Mouse (Mus musculus) midbrain, embryonic 13.5 days (tissue): ENCODE data around the gene Osbpl10. TPM values are rescaled to one million over a fixed set of nuclear protein-coding genes. Genes with fewer than 3 reads are reported as not detected.

Source experiments
- ATAC-seq: fragments of 200-750 bp; cut with Nextera tagmentation; 2 replicates; pipeline ENCODE4 v1.8.0; 2017; ENCODE audit warnings: mild to moderate bottlenecking, moderate TSS enrichment, moderate library complexity
- H3K27ac ChIP-seq: fragments of 300-500 bp; sonication (generic); 2 replicates; pipeline ENCODE4 v1.5.1; 2015; ENCODE audit warnings: inconsistent platforms, mild to moderate bottlenecking, moderate library complexity
- H3K27me3 ChIP-seq: fragments of 300-500 bp; sonication (generic); 2 replicates; pipeline ENCODE4 v1.6.1; 2015; ENCODE audit warnings: mild to moderate bottlenecking, inconsistent platforms
- H3K36me3 ChIP-seq: fragments of 300-500 bp; sonication (generic); 2 replicates; pipeline ENCODE4 v1.6.1; 2015; ENCODE audit warnings: mild to moderate bottlenecking, inconsistent platforms
- H3K4me1 ChIP-seq: fragments of 300-500 bp; sonication (generic); replicated peaks from 2 replicates; pipeline ENCODE4 v1.6.1; 2015; ENCODE audit warnings: inconsistent platforms
- H3K4me2 ChIP-seq: fragments of 300-500 bp; sonication (generic); replicated peaks from 2 replicates; pipeline ENCODE4 v1.6.1; 2015; ENCODE audit warnings: moderate library complexity, mild to moderate bottlenecking, inconsistent platforms
- H3K4me3 ChIP-seq: fragments of 300-500 bp; sonication (generic); replicated peaks from 2 replicates; pipeline ENCODE4 v1.5.1; 2015; ENCODE audit warnings: mild to moderate bottlenecking, inconsistent platforms
- H3K9ac ChIP-seq: fragments of 300-500 bp; sonication (generic); replicated peaks from 2 replicates; pipeline ENCODE4 v1.6.1; 2015; ENCODE audit warnings: mild to moderate bottlenecking, inconsistent platforms
- H3K9me3 ChIP-seq: fragments of 300-500 bp; sonication (generic); 2 replicates; pipeline ENCODE4 v1.6.1; 2016; ENCODE audit warnings: mild to moderate bottlenecking, inconsistent platforms
- WGBS: fragments of 180-500 bp; shearing (Covaris S2); methylation state at CpG from one replicate; pipeline ENCODE4 v1.1.7; 2015; 5-methylcytosine and 5-hydroxymethylcytosine counted together
- polyA plus RNA-seq: library from polyadenylated mRNA; unstranded; fragments of >200 nt; fragmentation: Nextera tagmentation; extraction: Ambion mirVana; gene quantifications from 2 replicates; pipeline ENCODE4 v1.2.1, GENCODE M21; 2015

The Osbpl10 gene
- polyA plus RNA-seq, 1 experiment from 2014 or later: 1.6 TPM

DNA sequence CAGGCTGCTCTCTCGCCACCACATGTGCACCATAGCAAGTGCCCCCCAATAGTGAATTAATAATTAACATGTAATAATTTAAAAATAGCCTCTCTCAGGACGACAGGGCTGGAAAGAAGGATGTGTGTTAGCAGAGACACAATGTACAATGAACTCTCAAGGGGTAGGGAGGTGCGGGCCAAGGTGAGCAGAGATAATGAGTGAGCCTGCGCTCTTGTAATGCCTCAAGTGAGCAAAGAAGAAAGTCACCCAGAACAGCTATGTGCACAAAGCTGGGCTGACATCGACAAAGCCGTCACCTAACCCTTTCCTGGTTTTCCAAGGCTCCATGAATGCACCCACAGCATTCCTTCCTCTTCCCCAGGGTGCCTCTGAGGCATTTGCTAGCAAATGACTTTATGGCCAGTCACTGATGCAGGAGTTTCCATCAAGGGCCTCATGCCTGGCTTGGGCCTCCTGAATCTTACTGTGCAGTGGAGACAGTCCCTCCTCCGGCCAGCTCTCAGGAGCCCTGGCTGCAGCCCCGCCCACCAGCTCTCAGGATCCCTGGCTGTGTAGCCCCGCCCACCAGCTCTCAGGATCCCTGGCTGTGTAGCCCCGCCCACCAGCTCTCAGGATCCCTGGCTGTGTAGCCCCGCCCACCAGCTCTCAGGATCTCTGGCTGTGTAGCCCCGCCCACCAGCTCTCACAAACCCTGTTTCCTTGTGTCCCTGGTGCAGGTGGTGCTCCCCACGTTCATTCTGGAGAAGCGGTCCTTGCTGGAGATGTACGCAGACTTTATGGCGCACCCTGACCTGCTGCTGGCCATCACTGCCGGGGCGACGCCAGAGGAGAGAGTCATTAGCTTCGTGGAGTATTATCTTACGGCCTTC is 237.7 kb downstream of the Osbpl10 start:
- WGBS: 31% methylated on average over 21 of the region's 21 CpGs

DNA sequence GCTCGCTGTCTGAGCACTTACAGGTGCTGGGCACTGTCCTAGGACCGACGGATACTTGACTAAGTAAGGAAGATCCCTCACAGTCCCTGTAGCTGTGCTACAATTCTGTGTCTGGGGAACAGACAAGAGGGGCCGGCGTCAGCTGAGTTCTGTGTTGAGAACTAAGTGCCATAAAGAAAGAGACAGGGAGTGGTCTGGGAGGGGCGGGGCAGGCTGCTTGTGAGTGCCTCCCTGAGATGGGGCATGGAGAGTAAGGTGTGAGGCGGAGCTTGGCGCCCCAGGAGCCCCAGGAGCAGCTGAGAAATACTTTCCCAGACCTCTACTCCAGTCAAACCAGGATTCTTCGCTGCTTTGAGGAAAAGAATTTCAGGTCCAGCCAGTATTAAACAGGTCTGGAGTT is 239.6 kb downstream of the Osbpl10 start:
- Histone ChIP-seq H3K27me3 (no peaks in the 10 kb centered on the region), H3K4me1 (peaks cover 15% of the 10 kb centered on the region; the same call in 1 of the 2 replicates), H3K4me3 (no peak overlapping the region), H3K4me2 (no peak overlapping the region), H3K27ac (no peak overlapping the region), H3K36me3 (no peaks in the 10 kb centered on the region), H3K9me3 (no peaks in the 10 kb centered on the region), H3K9ac (no peak overlapping the region)
- ATAC-seq: no peak
- WGBS: 31% methylated on average over 9 of the region's 9 CpGs

More for the DNA sequence above, 237.7 kb downstream of the Osbpl10 start:
- ATAC-seq: peak; percentile 22; the same call in 1 of the 2 replicates
- Histone ChIP-seq H3K9ac (no peak overlapping the region), H3K27ac (no peak overlapping the region), H3K36me3 (no peaks in the 10 kb centered on the region), H3K4me2 (no peak overlapping the region), H3K4me3 (no peak overlapping the region), H3K27me3 (no peaks in the 10 kb centered on the region), H3K4me1 (peaks cover 15% of the 10 kb centered on the region; the same call in 1 of the 2 replicates), H3K9me3 (no peaks in the 10 kb centered on the region)

DNA sequence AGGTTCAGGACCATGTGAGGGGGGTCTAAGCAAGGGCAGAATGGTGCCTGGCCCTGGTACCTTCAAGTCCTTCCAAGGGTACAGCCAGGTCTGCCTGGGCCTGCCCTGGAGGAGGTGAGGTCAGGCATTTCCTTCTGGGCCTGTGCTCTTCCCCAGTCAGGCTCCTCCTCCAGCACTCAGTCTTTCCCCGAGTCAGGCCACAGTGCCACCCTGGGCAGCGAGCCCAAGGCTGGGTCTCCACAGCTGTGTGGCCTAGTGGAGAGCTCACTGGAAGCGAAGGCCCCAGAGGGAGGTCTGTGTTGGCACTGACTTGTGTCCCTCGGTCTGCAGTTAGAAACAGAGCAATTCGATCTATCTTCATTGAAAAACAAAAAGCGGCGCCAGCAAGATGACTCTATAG is 242.1 kb downstream of the Osbpl10 start:
- ATAC-seq: no peak
- no peaks in the 10 kb centered on the region for H3K36me3 ChIP-seq
- H3K4me1 ChIP-seq: peaks cover 15% of the 10 kb centered on the region
- no peak overlapping the region for H3K4me2 ChIP-seq
- no peak overlapping the region for H3K4me3 ChIP-seq
- no peaks in the 10 kb centered on the region for H3K27me3 ChIP-seq
- no peak overlapping the region for H3K9ac ChIP-seq
- H3K27ac ChIP-seq: no peak overlapping the region
- whole genome bisulfite sequencing: 75% methylated on average over 7 of the region's 7 CpGs
- no peaks in the 10 kb centered on the region for H3K9me3 ChIP-seq

DNA sequence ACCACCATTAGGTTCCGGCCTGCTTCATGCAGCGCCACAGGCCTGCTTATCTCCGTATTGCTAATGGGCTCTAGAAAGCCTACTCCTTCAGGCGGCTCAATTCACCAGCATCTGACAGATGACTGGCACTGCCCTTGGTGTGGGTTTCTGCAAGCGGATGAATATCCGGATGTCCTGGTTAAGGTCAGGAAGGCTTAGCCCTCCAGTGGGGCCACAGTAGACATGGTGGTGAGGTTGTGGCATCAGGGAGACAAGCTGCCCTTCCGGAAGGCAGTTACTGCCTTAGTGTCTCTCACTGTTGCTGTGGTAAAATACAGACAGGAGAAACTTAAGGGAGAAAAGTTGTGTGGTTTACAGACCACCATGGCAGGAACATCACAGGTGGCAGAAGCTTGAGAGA is 242.9 kb downstream of the Osbpl10 start:
- H3K4me2 ChIP-seq: no peak overlapping the region
- H3K27ac ChIP-seq: no peak overlapping the region
- H3K4me1 ChIP-seq: peaks cover 9% of the 10 kb centered on the region
- H3K9me3 ChIP-seq: no peaks in the 10 kb centered on the region
- H3K4me3 ChIP-seq: no peak overlapping the region
- ATAC-seq: no peak
- H3K9ac ChIP-seq: no peak overlapping the region
- H3K36me3 ChIP-seq: no peaks in the 10 kb centered on the region
- 96% methylated on average over 7 of the region's 7 CpGs for WGBS
- no peaks in the 10 kb centered on the region for H3K27me3 ChIP-seq

DNA sequence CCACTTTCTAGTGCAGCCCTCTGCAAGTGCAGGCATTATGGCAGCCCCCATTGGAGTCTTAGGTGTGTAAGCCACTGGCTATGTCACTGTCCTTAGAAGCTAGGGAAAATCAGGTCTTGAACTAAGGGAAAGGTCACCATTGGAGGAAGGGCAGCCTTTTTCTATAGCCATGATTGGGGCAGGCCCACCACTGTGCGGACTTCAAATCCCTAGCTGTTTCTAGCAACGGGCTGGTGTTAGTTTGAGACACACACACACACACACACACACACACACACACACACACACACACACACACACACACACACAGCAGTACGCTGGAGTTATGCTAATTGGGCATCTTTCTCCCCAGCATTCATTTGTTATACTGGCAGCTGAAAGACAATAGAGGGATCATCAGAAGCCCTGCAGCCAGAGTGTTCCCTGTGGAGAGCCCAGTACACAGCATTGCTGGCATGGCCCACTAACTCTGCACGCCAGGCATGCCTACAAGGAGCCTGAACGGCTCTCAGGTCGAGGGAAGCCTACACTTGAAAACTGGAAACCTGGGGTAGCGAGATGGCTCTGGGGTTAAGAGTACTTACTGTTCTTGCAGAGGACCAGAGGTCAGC is 246.5 kb downstream of the Osbpl10 start:
- Histone ChIP-seq H3K4me1 (peaks cover 7% of the 10 kb centered on the region), H3K36me3 (no peaks in the 10 kb centered on the region), H3K27ac (no peak overlapping the region), H3K27me3 (no peaks in the 10 kb centered on the region), H3K9me3 (no peaks in the 10 kb centered on the region), H3K4me3 (no peak overlapping the region), H3K9ac (no peak overlapping the region), H3K4me2 (no peak overlapping the region)
- 20% methylated on average over 7 of the region's 7 CpGs for WGBS
- peak; percentile 92 for ATAC-seq

DNA sequence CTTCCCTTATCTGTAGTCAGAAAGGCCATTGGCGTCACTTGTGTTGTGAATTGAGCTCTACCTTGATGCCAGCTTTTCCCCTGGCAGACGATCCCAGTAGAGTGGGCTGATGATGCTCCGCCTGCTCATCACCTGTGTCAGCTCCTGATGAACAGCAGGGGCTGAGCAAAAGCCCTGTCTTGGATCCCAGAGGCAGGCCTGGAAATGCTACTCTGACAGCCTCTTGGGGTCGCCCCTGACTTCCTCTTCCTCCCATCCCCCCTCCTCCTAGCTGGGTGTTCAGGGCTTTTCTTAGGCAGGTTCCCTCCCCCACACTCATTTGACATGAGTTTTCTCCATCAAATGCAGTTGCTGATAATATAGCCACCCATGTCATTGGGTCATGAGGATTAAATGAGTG is 250.8 kb downstream of the Osbpl10 start:
- Histone ChIP-seq H3K36me3 (no peaks in the 10 kb centered on the region), H3K4me2 (no peak overlapping the region), H3K9ac (no peak overlapping the region), H3K9me3 (no peaks in the 10 kb centered on the region), H3K4me1 (peaks cover 12% of the 10 kb centered on the region), H3K27ac (no peak overlapping the region), H3K4me3 (no peak overlapping the region), H3K27me3 (no peaks in the 10 kb centered on the region)
- ATAC-seq: no peak
- WGBS: 71% methylated on average over 4 of the region's 4 CpGs

DNA sequence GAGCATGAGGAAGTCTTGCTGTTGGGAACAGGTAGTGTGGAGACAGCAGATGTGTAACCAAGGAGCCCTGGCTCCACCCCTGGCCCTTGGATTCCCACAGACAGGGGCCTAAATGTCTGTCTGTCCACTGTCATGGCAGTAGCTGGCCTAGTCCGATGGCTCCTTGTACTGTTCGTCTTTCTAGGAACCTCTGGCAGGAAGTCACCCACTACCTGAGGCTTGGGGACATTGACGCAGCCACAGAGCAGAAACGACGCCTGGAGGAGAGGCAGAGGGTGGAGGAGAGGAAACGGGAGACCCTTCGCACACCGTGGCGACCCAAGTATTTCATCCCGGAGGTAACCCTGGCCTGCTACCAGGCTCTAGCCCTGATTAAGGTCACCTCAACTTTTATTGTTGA is 251.3 kb downstream of the Osbpl10 start:
- H3K9ac ChIP-seq: no peak overlapping the region
- ATAC-seq: no peak
- no peak overlapping the region for H3K27ac ChIP-seq
- no peak overlapping the region for H3K4me3 ChIP-seq
- H3K4me1 ChIP-seq: peaks cover 9% of the 10 kb centered on the region
- no peaks in the 10 kb centered on the region for H3K27me3 ChIP-seq
- WGBS: 74% methylated on average over 10 of the region's 10 CpGs
- no peaks in the 10 kb centered on the region for H3K9me3 ChIP-seq
- no peaks in the 10 kb centered on the region for H3K36me3 ChIP-seq
- no peak overlapping the region for H3K4me2 ChIP-seq

DNA sequence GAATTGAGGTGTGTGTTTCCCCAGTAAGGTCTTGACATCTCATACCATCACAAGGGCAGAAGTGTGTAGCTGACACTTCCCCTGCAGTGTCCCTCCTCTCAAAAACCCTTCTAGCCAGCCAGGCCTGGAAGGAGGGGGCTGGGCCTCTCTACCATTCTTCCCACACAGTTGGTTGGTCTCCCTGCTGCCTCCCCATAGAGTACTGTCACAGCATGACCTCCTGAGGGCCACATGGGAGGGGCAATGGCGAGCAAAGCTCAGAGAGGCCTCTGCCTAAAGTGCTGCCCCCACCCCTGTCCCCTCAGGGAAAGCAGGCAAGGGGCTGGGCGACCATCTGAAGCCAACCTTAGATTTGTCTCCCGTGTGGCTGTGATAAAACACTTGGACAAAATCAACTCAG is 251.8 kb downstream of the Osbpl10 start:
- WGBS: 18% methylated on average over 3 of the region's 3 CpGs
- Histone ChIP-seq H3K9ac (no peak overlapping the region), H3K4me2 (no peak overlapping the region), H3K27me3 (no peaks in the 10 kb centered on the region), H3K4me3 (no peak overlapping the region), H3K9me3 (no peaks in the 10 kb centered on the region), H3K27ac (no peak overlapping the region), H3K4me1 (peaks cover 5% of the 10 kb centered on the region; the same call in 1 of the 2 replicates), H3K36me3 (0 out of 2 replicates have a peak, but pooled peaks cover 3% of the 10 kb centered on the region)
- ATAC-seq: no peak

DNA sequence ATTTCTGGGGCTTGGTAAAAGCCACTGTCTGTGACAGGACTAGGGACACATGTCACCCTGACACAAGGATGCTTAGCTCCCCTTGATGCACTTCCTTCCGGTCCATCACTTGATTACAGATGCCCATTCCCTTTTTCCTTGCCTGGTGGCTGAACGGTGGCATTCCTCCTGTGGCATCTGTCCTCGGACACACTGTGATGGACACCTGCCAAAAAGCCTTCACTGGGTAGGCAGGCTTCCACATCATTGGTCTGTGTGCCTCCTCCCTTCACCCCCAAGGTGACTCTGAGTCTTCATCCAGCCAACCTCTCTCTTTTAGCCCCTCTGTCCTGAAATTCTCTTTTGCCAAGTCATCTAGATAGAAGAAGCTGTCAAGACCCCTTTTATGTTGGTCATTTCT is 253.1 kb downstream of the Osbpl10 start:
- no peaks in the 10 kb centered on the region for H3K9me3 ChIP-seq
- 94% methylated on average over 3 of the region's 3 CpGs for WGBS
- ATAC-seq: no peak

DNA sequence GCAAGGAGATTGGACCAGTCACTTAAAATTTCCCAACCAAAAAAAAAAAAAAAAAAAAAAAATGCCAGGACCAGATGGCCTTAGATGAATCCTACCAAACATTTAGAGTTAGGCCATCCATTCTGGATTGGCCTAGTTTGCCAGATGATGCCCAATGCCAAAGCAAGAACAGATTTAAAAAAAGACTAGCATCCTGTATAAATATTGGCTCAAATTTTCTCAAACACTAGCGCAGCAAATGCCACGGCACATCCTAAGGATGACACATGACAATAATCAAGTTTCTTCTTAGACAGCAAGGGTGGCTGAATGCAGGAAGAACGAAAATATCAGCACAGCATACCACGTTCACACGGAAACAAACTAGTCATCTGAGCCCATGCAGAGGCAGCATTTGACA is 255.4 kb downstream of the Osbpl10 start:
- no peak overlapping the region for H3K4me2 ChIP-seq

More for the DNA sequence above, 253.1 kb downstream of the Osbpl10 start:
- Histone ChIP-seq H3K4me3 (no peak overlapping the region), H3K27me3 (no peaks in the 10 kb centered on the region), H3K9ac (no peak overlapping the region), H3K4me2 (no peak overlapping the region), H3K27ac (no peak overlapping the region), H3K4me1 (peaks cover 5% of the 10 kb centered on the region; the same call in 1 of the 2 replicates), H3K36me3 (0 out of 2 replicates have a peak, but pooled peaks cover 3% of the 10 kb centered on the region)

DNA sequence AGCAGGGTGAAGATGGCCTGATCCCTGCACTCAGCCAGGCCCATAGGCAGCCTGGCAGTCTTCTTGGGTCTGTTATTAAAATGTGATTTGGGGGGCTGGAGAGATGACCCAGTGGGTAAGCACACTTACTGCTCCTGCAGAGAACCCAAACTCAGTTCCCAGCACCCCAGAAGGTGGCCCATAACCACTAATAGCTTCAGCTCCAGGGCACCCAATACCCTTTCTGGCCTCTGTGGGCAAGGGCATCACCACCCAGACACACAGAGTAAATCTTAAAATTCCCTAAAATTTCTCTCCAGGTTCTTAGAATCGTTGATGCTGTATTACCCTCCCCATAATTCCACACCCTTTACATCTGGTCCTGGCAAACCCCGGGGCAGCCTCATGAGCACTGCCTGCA is 256.2 kb downstream of the Osbpl10 start:
- Histone ChIP-seq H3K36me3 (0 out of 2 replicates have a peak, but pooled peaks cover 7% of the 10 kb centered on the region), H3K4me2 (no peak overlapping the region), H3K27ac (no peak overlapping the region), H3K9me3 (no peaks in the 10 kb centered on the region), H3K4me3 (no peak overlapping the region), H3K27me3 (no peaks in the 10 kb centered on the region), H3K9ac (no peak overlapping the region), H3K4me1 (peaks cover 5% of the 10 kb centered on the region; the same call in 1 of the 2 replicates)
- no peak for ATAC-seq
- 100% methylated on average over 2 of the region's 2 CpGs for WGBS

More for the DNA sequence above, 255.4 kb downstream of the Osbpl10 start:
- Histone ChIP-seq H3K4me1 (peaks cover 5% of the 10 kb centered on the region; the same call in 1 of the 2 replicates), H3K27ac (no peak overlapping the region), H3K9ac (no peak overlapping the region), H3K27me3 (no peaks in the 10 kb centered on the region), H3K36me3 (0 out of 2 replicates have a peak, but pooled peaks cover 7% of the 10 kb centered on the region), H3K4me3 (no peak overlapping the region), H3K9me3 (no peaks in the 10 kb centered on the region)
- no peak for ATAC-seq
- WGBS: 96% methylated on average over 5 of the region's 5 CpGs

DNA sequence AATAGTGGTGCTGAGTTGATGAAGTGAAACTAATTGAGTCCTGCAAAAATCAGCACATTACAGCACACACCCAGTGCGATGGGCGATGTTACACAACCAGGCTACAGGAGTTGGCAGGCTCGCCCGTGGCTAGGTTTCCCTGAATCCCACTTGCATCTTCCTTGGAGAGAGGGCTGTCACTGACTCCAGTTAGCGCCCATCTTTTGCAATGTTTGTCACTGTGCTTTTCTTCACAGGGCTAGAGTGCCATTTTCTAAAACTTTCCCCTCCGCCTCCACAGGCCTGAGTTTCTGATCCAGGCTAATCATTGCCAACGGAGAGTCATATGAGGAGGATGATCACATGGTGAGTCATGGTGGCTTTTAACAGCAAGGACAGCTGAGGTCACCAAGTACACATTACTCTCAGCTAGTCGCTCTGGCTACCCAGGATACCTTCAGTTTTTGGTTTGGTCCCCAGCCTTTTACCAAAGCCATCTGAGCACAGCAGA is 258.0 kb downstream of the Osbpl10 start:
- no peak for ATAC-seq
- H3K4me3 ChIP-seq: no peak overlapping the region
- no peak overlapping the region for H3K4me2 ChIP-seq
- no peaks in the 10 kb centered on the region for H3K4me1 ChIP-seq
- 91% methylated on average over 8 of the region's 8 CpGs for WGBS
- no peaks in the 10 kb centered on the region for H3K27me3 ChIP-seq
- H3K9me3 ChIP-seq: no peaks in the 10 kb centered on the region
- H3K36me3 ChIP-seq: peaks cover 25% of the 10 kb centered on the region
- no peak overlapping the region for H3K9ac ChIP-seq
- H3K27ac ChIP-seq: no peak overlapping the region
